In the genomic region with DNA sequence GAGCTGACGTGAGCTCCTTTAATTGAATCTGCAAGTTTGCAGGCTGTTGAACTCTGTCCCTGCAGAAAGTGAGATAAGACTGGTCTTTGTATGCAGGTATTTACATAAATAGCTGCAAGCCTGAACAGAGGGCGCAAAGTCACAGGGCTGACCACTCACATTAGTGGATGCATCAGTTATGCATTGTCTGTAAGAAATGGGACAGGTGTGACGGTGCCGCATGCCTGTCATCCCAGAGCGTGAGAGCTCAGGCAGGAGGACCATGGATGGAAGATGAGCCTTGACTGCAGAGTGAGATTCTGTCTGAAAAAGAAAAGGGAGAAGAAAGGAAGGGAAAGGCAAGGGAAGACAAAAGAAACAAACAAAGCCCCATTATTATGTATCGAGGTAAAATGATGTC, we compare ENCODE assay signal across 27 mouse cellular contexts. TPM values are rescaled to one million over a fixed set of nuclear protein-coding genes. Genes with fewer than 3 reads are reported as not detected.
"Had no signal": no experiment of that assay in that cellular context is flagged by ENCODE, and none has a peak within 500 bp of the region (broad histone marks: within the 10 kb centered on the region; RNA-seq: fewer than 3 reads in every experiment).

No protein-coding gene starts in this region.

- H3K9me3 ChIP-seq: heart, embryonic 12.5 days; hindbrain, embryonic 10.5 days; hindbrain, embryonic 12.5 days; intestine, embryonic 15.5 days; limb, embryonic 13.5 days; limb, embryonic 15.5 days had no signal

- H3K36me3 ChIP-seq: heart, embryonic 12.5 days; hindbrain, embryonic 10.5 days; hindbrain, embryonic 12.5 days; intestine, embryonic 15.5 days; limb, embryonic 13.5 days; limb, embryonic 15.5 days had no signal

- DNase-seq: gastrocnemius, postnatal 14 days; heart, adult 2 months; heart, postnatal 10 days; heart, postnatal 4 days; kidney, adult 18-20 months; kidney, adult 8-10 months; kidney, postnatal 10 days; kidney, postnatal 25 days; kidney, postnatal 4 days; layer of hippocampus, postnatal 36 days; left cerebral cortex, postnatal 4 days had no signal

- H3K4me2 ChIP-seq: heart, embryonic 12.5 days; hindbrain, embryonic 12.5 days; hindbrain, embryonic 14.5 days; intestine, embryonic 15.5 days; limb, embryonic 13.5 days; limb, embryonic 15.5 days had no signal

- H3K27me3 ChIP-seq: heart, embryonic 12.5 days; hindbrain, embryonic 12.5 days; intestine, embryonic 15.5 days; limb, embryonic 13.5 days; limb, embryonic 15.5 days had no signal

- H3K27ac ChIP-seq: heart, adult 2 months; hindbrain, embryonic 10.5 days; hindbrain, embryonic 12.5 days; hindbrain, embryonic 14.5 days; intestine, embryonic 15.5 days; layer of hippocampus, adult 2 months; limb, embryonic 13.5 days; limb, embryonic 15.5 days had no signal

- H3K9ac ChIP-seq: heart, embryonic 12.5 days; hindbrain, embryonic 12.5 days; hindbrain, embryonic 14.5 days; intestine, embryonic 15.5 days; limb, embryonic 13.5 days; limb, embryonic 15.5 days had no signal

- ATAC-seq: hindbrain, embryonic 16.5 days; inflammation-experienced regulatory T-cells, adult 6 months; intestine, embryonic 15.5 days; intestine, postnatal 0 days had no signal

- H3K4me1 ChIP-seq: heart, embryonic 12.5 days; hindbrain, embryonic 10.5 days; hindbrain, embryonic 12.5 days; intestine, embryonic 15.5 days; limb, embryonic 15.5 days had no signal

- H3K4me3 ChIP-seq: heart, adult 2 months; heart, embryonic 12.5 days; hindbrain, embryonic 10.5 days; hindbrain, embryonic 12.5 days; intestine, embryonic 15.5 days; layer of hippocampus, adult 2 months; limb, embryonic 13.5 days; limb, embryonic 15.5 days had no signal

RNA-seq across cellular contexts. Expression of gene Myh2, which starts 36.2 kb away (rescaled TPM):
- polyA plus RNA-seq: heart, adult 2 months; heart, embryonic 12.5 days; heart, embryonic 14.5 days; hindbrain, embryonic 10.5 days; hindbrain, embryonic 12.5 days; inflammation-experienced regulatory T-cells, adult 6 months; intestine, embryonic 15.5 days; kidney, embryonic 14.5 days; kidney, embryonic 16.5 days; limb, embryonic 11.5 days; liver, adult 2 months had no signal

RNA-seq across cellular contexts. Expression of gene Myh3, which starts 56.6 kb away (rescaled TPM):
- polyA plus RNA-seq: heart, adult 2 months; liver, adult 2 months had no signal
